Mouse (Mus musculus): Measurements from ENCODE around the gene Gm13290. TPM values are rescaled to one million over a fixed set of nuclear protein-coding genes. Genes with fewer than 3 reads are reported as not detected.
"Not testable (repeated sequence)": the region's sequence is repeated elsewhere in the genome, so short reads cannot be mapped to it uniquely, and the experiment has no call there.

Gm13290 gene
- polyA plus RNA-seq, 1 experiment: not detected

GRCm38 (mm10) chr4:88805231-88805630, 31.6 kb downstream of the Gm13290 start, which contains the start of gene Gm13288:
Gene Gm13288 (plus strand): TSS chr4:88805531.
- H3K27ac ChIP-seq (ENCODE audit: control insufficient read depth, insufficient read depth, low read depth, low read length); H3K36me3 ChIP-seq (ENCODE audit: control insufficient read depth, insufficient read depth, low read length); H3K4me1 ChIP-seq (ENCODE audit: control insufficient read depth, insufficient read depth, low read length); H3K27me3 ChIP-seq (ENCODE audit: control insufficient read depth, insufficient read depth, low read length); H3K4me3 ChIP-seq (ENCODE audit: control insufficient read depth, low read depth, low read length): not testable (repeated sequence)

GRCm38 (mm10) chr4:88805761-88806160, 32.1 kb downstream of the Gm13290 start:
- H3K4me1 ChIP-seq (ENCODE audit: control insufficient read depth, insufficient read depth, low read length); H3K36me3 ChIP-seq (ENCODE audit: control insufficient read depth, insufficient read depth, low read length); H3K27me3 ChIP-seq (ENCODE audit: control insufficient read depth, insufficient read depth, low read length); H3K27ac ChIP-seq (ENCODE audit: control insufficient read depth, insufficient read depth, low read depth, low read length); H3K4me3 ChIP-seq (ENCODE audit: control insufficient read depth, low read depth, low read length): not testable (repeated sequence)

GRCm38 (mm10) chr4:88815928-88816327, 42.3 kb downstream of the Gm13290 start, which contains the start of gene Ifna7:
Gene Ifna7 (plus strand): TSS chr4:88816228.
- TF ChIP-seq CTCF (IDR thresholded peaks at IDR 0.05; ENCODE audit: control insufficient read depth, insufficient read depth, insufficient replicate concordance, low read depth, low read length) (no peak), POLR2A (IDR thresholded peaks at IDR 0.05; ENCODE audit: control insufficient read depth, low read depth, low read length) (no peak)
- no peaks in the 10 kb centered on the region for H3K36me3 ChIP-seq (ENCODE audit: control insufficient read depth, insufficient read depth, low read length)
- no peaks in the 10 kb centered on the region for H3K4me1 ChIP-seq (ENCODE audit: control insufficient read depth, insufficient read depth, low read length)
- no peak within 1 kb of the TSS for H3K4me3 ChIP-seq (ENCODE audit: control insufficient read depth, low read depth, low read length)
- H3K27me3 ChIP-seq (ENCODE audit: control insufficient read depth, insufficient read depth, low read length): no peaks in the 10 kb centered on the region
- H3K27ac ChIP-seq (ENCODE audit: control insufficient read depth, insufficient read depth, low read depth, low read length): no peak within 1 kb of the TSS

- H3K4me3 ChIP-seq (ENCODE audit: control insufficient read depth, low read depth, low read length): no peak within 1 kb of the TSS
- no peaks in the 10 kb centered on the region for H3K27me3 ChIP-seq (ENCODE audit: control insufficient read depth, insufficient read depth, low read length)
- no peaks in the 10 kb centered on the region for H3K36me3 ChIP-seq (ENCODE audit: control insufficient read depth, insufficient read depth, low read length)
- TF ChIP-seq CTCF (IDR thresholded peaks at IDR 0.05; ENCODE audit: control insufficient read depth, insufficient read depth, insufficient replicate concordance, low read depth, low read length): no peak
- no peak within 1 kb of the TSS for H3K27ac ChIP-seq (ENCODE audit: control insufficient read depth, insufficient read depth, low read depth, low read length)
- no peaks in the 10 kb centered on the region for H3K4me1 ChIP-seq (ENCODE audit: control insufficient read depth, insufficient read depth, low read length)
Observed at GRCm38 (mm10) chr4:88819659-88820058, 46.0 kb downstream of the Gm13290 start, which contains the start of gene Ifna11. Gene Ifna11 (plus strand): TSS chr4:88819959.

- no peaks in the 10 kb centered on the region for H3K36me3 ChIP-seq (ENCODE audit: control insufficient read depth, insufficient read depth, low read length)
- H3K4me3 ChIP-seq (ENCODE audit: control insufficient read depth, low read depth, low read length): no peak overlapping the region
- no peaks in the 10 kb centered on the region for H3K4me1 ChIP-seq (ENCODE audit: control insufficient read depth, insufficient read depth, low read length)
- H3K27ac ChIP-seq (ENCODE audit: control insufficient read depth, insufficient read depth, low read depth, low read length): no peak overlapping the region
- no peak for TF ChIP-seq CTCF (IDR thresholded peaks at IDR 0.05; ENCODE audit: control insufficient read depth, insufficient read depth, insufficient replicate concordance, low read depth, low read length)
- H3K27me3 ChIP-seq (ENCODE audit: control insufficient read depth, insufficient read depth, low read length): no peaks in the 10 kb centered on the region
Observed at GRCm38 (mm10) chr4:88822995-88823394, 49.4 kb downstream of the Gm13290 start.

Other genes starting within 250 kb of the Gm13290 start
- gene Ifna15, start 215.6 kb upstream of the Gm13290 start, polyA plus RNA-seq (2012; rRNA removed): not detected in 2 replicates
- not detected in 2 replicates for gene Ifna14, start 202.0 kb upstream of the Gm13290 start, polyA plus RNA-seq (2012; rRNA removed)
- not detected in 2 replicates for gene Ifna9, start 181.4 kb upstream of the Gm13290 start, polyA plus RNA-seq (2012; rRNA removed)
- gene Ifna12, start 170.5 kb upstream of the Gm13290 start, polyA plus RNA-seq (2012; rRNA removed): not detected in 2 replicates
- gene C87499, start 139.4 kb upstream of the Gm13290 start, polyA plus RNA-seq (2012; rRNA removed): not detected in 2 replicates
- gene Ifna13, start 129.4 kb upstream of the Gm13290 start, polyA plus RNA-seq (2012; rRNA removed): not detected in 2 replicates
- not detected in 2 replicates for gene Ifna16, start 96.9 kb upstream of the Gm13290 start, polyA plus RNA-seq (2012; rRNA removed)
- not detected in 2 replicates for gene Ifna2, start 89.9 kb upstream of the Gm13290 start, polyA plus RNA-seq (2012; rRNA removed)
- gene Ifnab, start 82.5 kb upstream of the Gm13290 start, polyA plus RNA-seq (2012; rRNA removed): 0.38 and 0.62 TPM in 2 replicates
- gene Gm26566, start 52.0 kb upstream of the Gm13290 start, polyA plus RNA-seq (2012; rRNA removed): 1.1 and 1.7 TPM in 2 replicates
- gene Klhl9, start 51.4 kb upstream of the Gm13290 start, polyA plus RNA-seq (2012; rRNA removed): 5.4 TPM in 2 replicates
- not detected in 2 replicates for gene Gm13271, start 19.0 kb upstream of the Gm13290 start, polyA plus RNA-seq (2012; rRNA removed)
- not detected in 2 replicates for gene Gm13283, start 13.7 kb upstream of the Gm13290 start, polyA plus RNA-seq (2012; rRNA removed)
- gene Gm13289, start 3.1 kb downstream of the Gm13290 start, polyA plus RNA-seq (2012; rRNA removed): not detected in 2 replicates
- not detected in 2 replicates for gene Gm13272, start 6.0 kb downstream of the Gm13290 start, polyA plus RNA-seq (2012; rRNA removed)
- not detected in 2 replicates for gene Ifnz, start 8.3 kb downstream of the Gm13290 start, polyA plus RNA-seq (2012; rRNA removed)
- not detected in 2 replicates for gene Gm13276, start 11.9 kb downstream of the Gm13290 start, polyA plus RNA-seq (2012; rRNA removed)
- gene Gm13277, start 14.8 kb downstream of the Gm13290 start, polyA plus RNA-seq (2012; rRNA removed): not detected in 2 replicates
- not detected in 2 replicates for gene Gm13278, start 17.7 kb downstream of the Gm13290 start, polyA plus RNA-seq (2012; rRNA removed)
- not detected in 2 replicates for gene Gm13275, start 20.7 kb downstream of the Gm13290 start, polyA plus RNA-seq (2012; rRNA removed)
- not detected in 2 replicates for gene Gm13279, start 23.6 kb downstream of the Gm13290 start, polyA plus RNA-seq (2012; rRNA removed)
- gene Gm13285, start 25.8 kb downstream of the Gm13290 start, polyA plus RNA-seq (2012; rRNA removed): not detected in 2 replicates
- gene Gm13287, start 29.4 kb downstream of the Gm13290 start, polyA plus RNA-seq (2012; rRNA removed): not detected in 2 replicates
- not detected in 2 replicates for gene Gm13288, start 31.7 kb downstream of the Gm13290 start, polyA plus RNA-seq (2012; rRNA removed)
- not detected in 2 replicates for gene Ifna7, start 42.4 kb downstream of the Gm13290 start, polyA plus RNA-seq (2012; rRNA removed)
- gene Ifna11, start 46.1 kb downstream of the Gm13290 start, polyA plus RNA-seq (2012; rRNA removed): not detected in 2 replicates
- gene Ifna6, start 53.6 kb downstream of the Gm13290 start, polyA plus RNA-seq (2012; rRNA removed): not detected in 2 replicates
- not detected in 2 replicates for gene Ifna5, start 61.7 kb downstream of the Gm13290 start, polyA plus RNA-seq (2012; rRNA removed)
- not detected in 2 replicates for gene Ifna4, start 68.0 kb downstream of the Gm13290 start, polyA plus RNA-seq (2012; rRNA removed)
- gene Ifna1, start 76.3 kb downstream of the Gm13290 start, polyA plus RNA-seq (2012; rRNA removed): not detected in 2 replicates
- not detected in 2 replicates for gene Ifne, start 106.4 kb downstream of the Gm13290 start, polyA plus RNA-seq (2012; rRNA removed)

Measured in testis, adult 2 months (tissue).